Mouse (Mus musculus): Measurements from ENCODE around the gene Pgam5.

The Pgam5 gene

GRCm38 (mm10) chr5:110230401-110230779 lies 39.3 kb downstream of the Pgam5 start:
- DNase-seq (ENCODE audit: low spot score in 2 of 2): no peak

GRCm38 (mm10) chr5:110227336-110227883 lies 42.3 kb downstream of the Pgam5 start:
- no peak for DNase-seq (ENCODE audit: low spot score in 2 of 2)

GRCm38 (mm10) chr5:110225056-110225455 lies 44.7 kb downstream of the Pgam5 start:
- no peak for DNase-seq (ENCODE audit: low spot score in 2 of 2)

GRCm38 (mm10) chr5:110222757-110223156 lies 47.0 kb downstream of the Pgam5 start:
- DNase-seq (ENCODE audit: low spot score in 2 of 2): no peak

- no peak for DNase-seq (ENCODE audit: low spot score in 2 of 2)
Measured at GRCm38 (mm10) chr5:110220331-110220730, 49.4 kb downstream of the Pgam5 start.

GRCm38 (mm10) chr5:110216780-110217179 lies 52.9 kb downstream of the Pgam5 start:
- DNase-seq (ENCODE audit: low spot score in 2 of 2): no peak

GRCm38 (mm10) chr5:110211312-110211711 lies 58.4 kb downstream of the Pgam5 start:
- DNase-seq (ENCODE audit: low spot score in 2 of 2): no peak

All from frontal cortex, postnatal 14 days (tissue).